ENCODE assay signal across 8 mouse cellular contexts in genomic region chr5:131538311-131538915, GRCm38 (mm10).
DNase-seq lines count a peak whose midpoint lies in the region; ATAC-seq and TF ChIP-seq lines count a peak whose summit lies in the region.

No protein-coding gene starts in this region.

- DNase-seq in adrenal gland, adult 8-10 months: peak; percentile 62
- DNase-seq in gastrocnemius, postnatal 10 days: peak; percentile 78
- peak; percentile 46 to 79 for DNase-seq in left cerebral cortex, postnatal 10 days (ENCODE audit: extremely low spot score in 1 of 2, low spot score in 2 of 2)
- DNase-seq in right cerebral cortex, postnatal 25 days: peak; percentile 77
- no peak for DNase-seq in spleen, postnatal 36 days (ENCODE audit: low spot score in 2 of 2)

- no peaks in the 10 kb centered on the region for H3K36me3 ChIP-seq in hindbrain, embryonic 16.5 days (ENCODE audit: control insufficient read depth, insufficient read depth, low read length)

- intact Hi-C loops in left cerebral cortex, postnatal 10 days (cut with DNase I): loop anchor here (5.0 to 10.0 kb wide), 3 partner anchors 106 to 576 kb away; no protein-coding TSS in a partner anchor

- H3K4me2 ChIP-seq in hindbrain, embryonic 16.5 days (ENCODE audit: low read length): peak overlapping the region; percentile 73

- 0% methylated on average over 37 of the region's 68 CpGs for WGBS in hindbrain, embryonic 16.5 days

- TF ChIP-seq POLR2A in cortical plate, adult 2 months (IDR thresholded peaks at IDR 0.05; ENCODE audit: extremely low read depth, insufficient read depth, low read length): peak; percentile 25; the same call in 1 of the 2 replicates

- peak overlapping the region; percentile 95 for H3K9ac ChIP-seq in hindbrain, embryonic 16.5 days (ENCODE audit: low read depth, low read length)

- H3K27me3 ChIP-seq in hindbrain, embryonic 16.5 days (replicated peaks; ENCODE audit: control insufficient read depth, insufficient read depth, low read length): no peaks in the 10 kb centered on the region

- peak; percentile 84 for ATAC-seq in hindbrain, embryonic 16.5 days
- peak; percentile 33 for ATAC-seq in megakaryocyte progenitor cell, adult 5-6 weeks (replicated peaks; ENCODE audit: poor library complexity)

- peak overlapping the region; percentile 95 for H3K27ac ChIP-seq in cortical plate, adult 2 months (ENCODE audit: insufficient read depth, low read length)
- H3K27ac ChIP-seq in hindbrain, embryonic 16.5 days (ENCODE audit: low read depth, low read length): peak overlapping the region; percentile 97

- peak overlapping the region; percentile 92 for H3K4me3 ChIP-seq in cortical plate, adult 2 months (ENCODE audit: insufficient read depth, low read length)
- peak overlapping the region; percentile 79 for H3K4me3 ChIP-seq in hindbrain, embryonic 16.5 days (ENCODE audit: low read length)

- H3K4me1 ChIP-seq in cortical plate, adult 2 months (ENCODE audit: control insufficient read depth, insufficient read depth, low read length): peaks cover 2% of the 10 kb centered on the region; the same call in 1 of the 2 replicates
- H3K4me1 ChIP-seq in hindbrain, embryonic 16.5 days (ENCODE audit: control insufficient read depth, insufficient read depth, low read depth, low read length): peaks cover 4% of the 10 kb centered on the region

- TF ChIP-seq CTCF in cortical plate, adult 2 months (IDR thresholded peaks at IDR 0.05; ENCODE audit: extremely low read depth, insufficient read depth, low read length): no peak

- no peaks in the 10 kb centered on the region for H3K9me3 ChIP-seq in hindbrain, embryonic 16.5 days (ENCODE audit: control insufficient read depth, low read length)

Comparison
In these comparisons a context has a peak if more than half of its experiments do, and no peak if none do; other contexts are left out.
1. DNase-seq: peak in adrenal gland, adult 8-10 months (single experiment), gastrocnemius, postnatal 10 days (single experiment), left cerebral cortex, postnatal 10 days (2 of 2) and right cerebral cortex, postnatal 25 days (single experiment); none in spleen, postnatal 36 days (0 of 2).